Comparison of ENCODE assay signal across 26 mouse cellular contexts in the genomic region with DNA sequence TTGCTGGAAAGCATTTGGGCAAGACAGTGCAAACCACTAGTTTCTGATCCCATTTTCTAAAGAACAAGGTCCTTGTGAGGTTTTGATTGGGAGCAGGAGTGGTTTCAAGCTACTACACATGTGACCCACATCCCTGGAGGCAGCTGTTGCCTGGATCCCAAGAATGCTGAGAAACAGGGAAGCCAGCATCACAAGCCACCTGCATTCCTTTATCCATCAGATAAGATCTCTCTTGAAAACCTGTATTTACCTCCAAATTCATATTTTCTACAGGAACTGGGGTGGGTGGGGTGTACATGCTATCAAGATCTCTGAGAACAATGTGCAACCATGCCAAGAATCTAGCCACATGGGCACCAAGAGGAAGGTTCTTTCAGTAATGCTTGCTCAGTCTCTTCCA.
DNase-seq lines count a peak whose midpoint lies in the region; ATAC-seq and TF ChIP-seq lines count a peak whose summit lies in the region.
"Had no signal": no experiment of that assay in that cellular context is flagged by ENCODE, and none has a peak within 500 bp of the region (broad histone marks: within the 10 kb centered on the region; RNA-seq: fewer than 3 reads in every experiment).

No protein-coding gene starts in this region.

- no peaks in the 10 kb centered on the region for H3K9me3 ChIP-seq in kidney, embryonic 14.5 days (ENCODE audit: control insufficient read depth, low read length)
- no peaks in the 10 kb centered on the region for H3K9me3 ChIP-seq in lung, postnatal 0 days (ENCODE audit: low read length)
- H3K9me3 ChIP-seq: embryonic facial prominence, embryonic 13.5 days; limb, embryonic 12.5 days; liver, embryonic 15.5 days; megakaryocyte, embryonic 14.5 days had no signal

- TF ChIP-seq EP300 in lung, postnatal 0 days (IDR thresholded peaks at IDR 0.05) = peak; percentile 60

- no peak for TF ChIP-seq CTCF in cerebellum, adult 2 months (IDR thresholded peaks at IDR 0.05; ENCODE audit: borderline replicate concordance, insufficient read depth, low read depth, low read length)
- TF ChIP-seq CTCF in liver, adult 2 months (IDR thresholded peaks at IDR 0.05; ENCODE audit: low read depth, low read length) = no peak
- TF ChIP-seq CTCF in lung, postnatal 0 days (IDR thresholded peaks at IDR 0.05) = no peak

- no peaks in the 10 kb centered on the region for H3K27me3 ChIP-seq in cerebellum, adult 2 months (ENCODE audit: control insufficient read depth, insufficient read depth, low read length)
- no peaks in the 10 kb centered on the region for H3K27me3 ChIP-seq in kidney, embryonic 14.5 days (ENCODE audit: control insufficient read depth, insufficient read depth, low read length)
- H3K27me3 ChIP-seq in liver, adult 2 months (ENCODE audit: control insufficient read depth, insufficient read depth, low read length) = no peaks in the 10 kb centered on the region
- no peaks in the 10 kb centered on the region for H3K27me3 ChIP-seq in lung, postnatal 0 days (replicated peaks; ENCODE audit: insufficient read depth, low read length)
- H3K27me3 ChIP-seq: CH12.LX; liver, embryonic 15.5 days had no signal

- ATAC-seq in kidney, embryonic 14.5 days (ENCODE audit: low FRiP score, low TSS enrichment) = no peak
- ATAC-seq in lung, postnatal 0 days = peak; percentile 81
- ATAC-seq: activated CD4-positive, CD25-positive, alpha-beta regulatory T cell, adult 4 months; forebrain, embryonic 16.5 days; hindbrain, embryonic 16.5 days had no signal

- H3K9ac ChIP-seq in kidney, embryonic 14.5 days (ENCODE audit: low read depth, low read length) = no peak overlapping the region
- H3K9ac ChIP-seq in liver, adult 2 months (ENCODE audit: low read depth, low read length) = no peak overlapping the region
- no peak overlapping the region for H3K9ac ChIP-seq in lung, postnatal 0 days (replicated peaks; ENCODE audit: low read depth)
- H3K9ac ChIP-seq: embryonic facial prominence, embryonic 13.5 days; limb, embryonic 12.5 days; liver, embryonic 15.5 days had no signal

- no peak for TF ChIP-seq POLR2A in cerebellum, adult 2 months (IDR thresholded peaks at IDR 0.05; ENCODE audit: borderline replicate concordance, insufficient read depth, low read length)
- TF ChIP-seq POLR2A in liver, adult 2 months (IDR thresholded peaks at IDR 0.05; ENCODE audit: extremely low read depth, insufficient read depth, low read length) = no peak

- H3K79me2 ChIP-seq in liver, adult 2 months (ENCODE audit: control insufficient read depth, insufficient read depth, low read length) = peaks cover 9% of the 10 kb centered on the region

- H3K4me3 ChIP-seq in cerebellum, adult 2 months (replicated peaks; ENCODE audit: insufficient read depth, low read depth, low read length) = no peak overlapping the region
- no peak overlapping the region for H3K4me3 ChIP-seq in kidney, embryonic 14.5 days (ENCODE audit: low read length)
- H3K4me3 ChIP-seq in liver, adult 2 months (ENCODE audit: insufficient read depth, low read depth, low read length) = no peak overlapping the region
- no peak overlapping the region for H3K4me3 ChIP-seq in lung, postnatal 0 days (ENCODE audit: low read depth, low read length)
- H3K4me3 ChIP-seq: embryonic facial prominence, embryonic 13.5 days; erythroblast, embryonic 14.5 days; gastrocnemius, adult 2 months; limb, embryonic 12.5 days; liver, embryonic 15.5 days; megakaryocyte, embryonic 14.5 days had no signal

- H3K4me2 ChIP-seq in kidney, embryonic 14.5 days (replicated peaks; ENCODE audit: low read depth, low read length) = no peak overlapping the region
- no peak overlapping the region for H3K4me2 ChIP-seq in lung, postnatal 0 days (replicated peaks; ENCODE audit: low read depth, low read length)
- H3K4me2 ChIP-seq: embryonic facial prominence, embryonic 13.5 days; limb, embryonic 12.5 days; liver, embryonic 15.5 days had no signal

- peaks cover 47% of the 10 kb centered on the region for H3K4me1 ChIP-seq in cerebellum, adult 2 months (ENCODE audit: control insufficient read depth, insufficient read depth, low read length)
- 0 out of 2 replicates have a peak, but pooled peaks cover 6% of the 10 kb centered on the region for H3K4me1 ChIP-seq in kidney, embryonic 14.5 days (ENCODE audit: control insufficient read depth, insufficient read depth, low read length)
- peaks cover 14% of the 10 kb centered on the region for H3K4me1 ChIP-seq in liver, adult 2 months (ENCODE audit: control insufficient read depth, insufficient read depth, low read length)
- peaks cover 12% of the 10 kb centered on the region; the same call in 1 of the 2 replicates for H3K4me1 ChIP-seq in lung, postnatal 0 days (ENCODE audit: insufficient read depth, low read depth, low read length)

- no peaks in the 10 kb centered on the region for H3K36me3 ChIP-seq in kidney, embryonic 14.5 days (ENCODE audit: control insufficient read depth, insufficient read depth, low read length)
- peaks cover 1% of the 10 kb centered on the region; the same call in 1 of the 2 replicates for H3K36me3 ChIP-seq in liver, adult 2 months (ENCODE audit: control insufficient read depth, insufficient read depth, low read length)
- no peaks in the 10 kb centered on the region for H3K36me3 ChIP-seq in lung, postnatal 0 days (ENCODE audit: insufficient read depth, low read length)
- H3K36me3 ChIP-seq: embryonic facial prominence, embryonic 13.5 days; limb, embryonic 12.5 days; liver, embryonic 15.5 days had no signal

- no peak for DNase-seq in cerebellum, adult 2 months
- DNase-seq in cerebellum, postnatal 14 days = no peak
- no peak for DNase-seq in kidney, postnatal 14 days
- DNase-seq in liver, adult 2 months (ENCODE audit: extremely low read depth, low read depth, low spot score) = no peak
- DNase-seq in liver = no peak
- peak; percentile 77 for DNase-seq in lung, postnatal 0 days (ENCODE audit: low spot score)
- DNase-seq in lung, postnatal 36 days = no peak
- DNase-seq: adrenal gland, postnatal 36 days; cerebellum, adult 8-10 months; cerebellum, postnatal 36 days; gastrocnemius, adult 2 months; gastrocnemius, postnatal 36 days; kidney, adult 9 months; midbrain, embryonic 14.5 days; thymus, adult 2 months; thymus, postnatal 36 days had no signal

- 0 out of 2 replicates have a peak overlapping the region, but pooled peaks have one; percentile 16 for H3K27ac ChIP-seq in cerebellum, adult 2 months (ENCODE audit: insufficient read depth, low read length)
- H3K27ac ChIP-seq in kidney, embryonic 14.5 days (ENCODE audit: low read depth, low read length) = 0 out of 2 replicates have a peak overlapping the region, but pooled peaks have one; percentile 26
- H3K27ac ChIP-seq in liver, adult 2 months (replicated peaks; ENCODE audit: insufficient read depth, low read depth, low read length) = peak overlapping the region; percentile 18; the same call in 1 of the 2 replicates
- H3K27ac ChIP-seq in lung, postnatal 0 days (ENCODE audit: low read length) = peak overlapping the region; percentile 34; the same call in 1 of the 2 replicates
- H3K27ac ChIP-seq: embryonic facial prominence, embryonic 13.5 days; gastrocnemius, adult 2 months; limb, embryonic 12.5 days; liver, embryonic 15.5 days had no signal
